Comparison of ENCODE assay signal across 8 mouse cellular contexts in the genomic region with DNA sequence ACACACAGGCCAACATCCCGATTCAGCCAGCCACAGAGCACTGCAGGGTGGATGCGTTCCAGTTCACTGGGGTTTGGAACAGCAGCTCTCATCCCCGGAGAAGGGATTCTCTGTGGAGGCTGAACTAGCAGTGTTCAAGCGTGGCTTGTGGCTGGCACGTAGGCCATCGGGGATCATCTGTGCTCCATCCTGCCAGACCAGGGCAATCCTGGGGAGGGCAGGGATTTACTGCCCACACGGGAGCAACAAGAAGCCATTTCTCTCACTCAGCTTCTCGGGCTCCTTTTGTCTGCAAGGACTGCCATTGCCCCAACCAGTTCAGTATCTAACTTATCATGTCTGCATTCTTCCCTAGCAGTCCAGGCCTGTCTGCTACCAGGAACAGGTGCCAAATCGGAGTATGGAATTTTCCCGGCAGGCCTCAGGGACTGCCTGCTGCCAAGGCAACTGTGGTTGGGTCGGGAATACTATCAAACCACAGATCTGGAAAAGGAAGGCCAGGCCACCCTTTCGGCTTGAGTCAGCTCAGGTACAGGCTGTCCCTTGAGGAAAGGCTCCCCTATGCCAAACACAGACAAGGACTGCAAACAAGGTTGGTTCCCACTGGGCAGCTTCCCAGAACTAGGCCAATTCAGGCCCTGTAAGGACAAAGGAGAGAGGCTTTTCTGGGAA.
DNase-seq lines count a peak whose midpoint lies in the region; ATAC-seq and TF ChIP-seq lines count a peak whose summit lies in the region.

No protein-coding gene starts in this region.

- H3K4me2 ChIP-seq in kidney, embryonic 14.5 days (replicated peaks; ENCODE audit: low read depth, low read length): no peak overlapping the region

- ATAC-seq in kidney, embryonic 14.5 days (ENCODE audit: low FRiP score, low TSS enrichment): peak; percentile 47; the same call in 1 of the 2 replicates

- TF ChIP-seq POLR2A in heart, adult 2 months (IDR thresholded peaks at IDR 0.05; ENCODE audit: insufficient read depth, low read depth, low read length): no peak

- H3K9ac ChIP-seq in heart, adult 2 months (ENCODE audit: low read depth, low read length): peak overlapping the region; percentile 48
- H3K9ac ChIP-seq in kidney, embryonic 14.5 days (ENCODE audit: low read depth, low read length): no peak overlapping the region

- peak; percentile 26 to 28 for DNase-seq in frontal cortex, postnatal 36 days (ENCODE audit: low spot score in 2 of 2)
- no peak for DNase-seq in frontal cortex, postnatal 14 days (ENCODE audit: low spot score in 2 of 2)
- peak; percentile 69 for DNase-seq in cerebellum, adult 9-11 months
- peak; percentile 60 to 73 for DNase-seq in heart, adult 2 months
- peak; percentile 35 for DNase-seq in mesoderm, embryonic 11.5 days (ENCODE audit: low read depth, low spot score)
- no peak for DNase-seq in lung, postnatal 10 days
- DNase-seq in spleen, postnatal 36 days (ENCODE audit: low spot score in 2 of 2): no peak

- H3K4me3 ChIP-seq in heart, adult 2 months: no peak overlapping the region
- H3K4me3 ChIP-seq in kidney, embryonic 14.5 days (ENCODE audit: low read length): no peak overlapping the region

- no peak for TF ChIP-seq CTCF in heart, adult 2 months (IDR thresholded peaks at IDR 0.05)

- no peaks in the 10 kb centered on the region for H3K27me3 ChIP-seq in heart, adult 2 months (ENCODE audit: control insufficient read depth, insufficient read depth, low read length)
- H3K27me3 ChIP-seq in kidney, embryonic 14.5 days (ENCODE audit: control insufficient read depth, insufficient read depth, low read length): no peaks in the 10 kb centered on the region

- peak overlapping the region; percentile 66 for H3K27ac ChIP-seq in heart, adult 2 months
- H3K27ac ChIP-seq in kidney, embryonic 14.5 days (ENCODE audit: low read depth, low read length): 0 out of 2 replicates have a peak overlapping the region, but pooled peaks have one; percentile 42

- no peaks in the 10 kb centered on the region for H3K79me2 ChIP-seq in heart, adult 2 months (replicated peaks; ENCODE audit: control insufficient read depth, insufficient read depth, low read length)

- peak; percentile 67 for TF ChIP-seq EP300 in heart, adult 2 months (IDR thresholded peaks at IDR 0.05; ENCODE audit: insufficient read depth, low read depth, low read length)

- H3K36me3 ChIP-seq in heart, adult 2 months (ENCODE audit: control insufficient read depth, insufficient read depth, low read length): no peaks in the 10 kb centered on the region
- no peaks in the 10 kb centered on the region for H3K36me3 ChIP-seq in kidney, embryonic 14.5 days (ENCODE audit: control insufficient read depth, insufficient read depth, low read length)

- H3K4me1 ChIP-seq in heart, adult 2 months (ENCODE audit: control insufficient read depth, insufficient read depth, low read length): peaks cover 12% of the 10 kb centered on the region
- peaks cover 17% of the 10 kb centered on the region for H3K4me1 ChIP-seq in kidney, embryonic 14.5 days (ENCODE audit: control insufficient read depth, insufficient read depth, low read length)

- intact Hi-C loops in heart, adult 2 months (cut with DNase I): loop anchor here (2.0 kb wide), 1 partner anchor 75 kb away; no protein-coding TSS in a partner anchor

- no peaks in the 10 kb centered on the region for H3K9me3 ChIP-seq in kidney, embryonic 14.5 days (ENCODE audit: control insufficient read depth, low read length)

- WGBS in heart, adult 2 months: 34% methylated on average over 12 of the region's 12 CpGs
- 44% methylated on average over 12 of the region's 12 CpGs for WGBS in kidney, embryonic 14.5 days

Comparison
In these comparisons a context has a peak if more than half of its experiments do, and no peak if none do; other contexts are left out.
1. DNase-seq: peak in frontal cortex, postnatal 36 days (2 of 2), cerebellum, adult 9-11 months (single experiment), heart, adult 2 months (2 of 2) and mesoderm, embryonic 11.5 days (single experiment); none in frontal cortex, postnatal 14 days (0 of 2), lung, postnatal 10 days (single experiment) and spleen, postnatal 36 days (0 of 2).